Mouse (Mus musculus) forebrain, embryonic 12.5 days (tissue): ENCODE results near the gene Gm5868. TPM values are rescaled to one million over a fixed set of nuclear protein-coding genes. Genes with fewer than 3 reads are reported as not detected.
"Not testable (repeated sequence)": the region's sequence is repeated elsewhere in the genome, so short reads cannot be mapped to it uniquely, and the experiment has no call there.

ENCODE experiments used
- ATAC-seq: fragments of 200-750 bp; cut with Nextera tagmentation; 2 replicates; pipeline ENCODE4 v1.8.0; 2017; ENCODE audit warnings: moderate TSS enrichment; ENCODE audit not compliant: low FRiP score
- H3K27ac ChIP-seq: fragments of 300-500 bp; sonication (generic); 2 replicates; pipeline ENCODE4 v1.5.1; 2016; ENCODE audit warnings: mild to moderate bottlenecking
- H3K27me3 ChIP-seq: fragments of 300-500 bp; sonication (generic); 2 replicates; pipeline ENCODE4 v1.6.1; 2016; ENCODE audit warnings: mild to moderate bottlenecking
- H3K36me3 ChIP-seq: fragments of 300-500 bp; sonication (generic); replicated peaks from 2 replicates; pipeline ENCODE4 v1.6.1; 2016; ENCODE audit warnings: mild to moderate bottlenecking
- H3K4me1 ChIP-seq: fragments of 300-500 bp; sonication (generic); 2 replicates; pipeline ENCODE4 v1.6.1; 2016
- H3K4me2 ChIP-seq: fragments of 300-500 bp; sonication (generic); 2 replicates; pipeline ENCODE4 v1.6.1; 2016; ENCODE audit warnings: mild to moderate bottlenecking, moderate library complexity
- H3K4me3 ChIP-seq: fragments of 300-500 bp; sonication (generic); replicated peaks from 2 replicates; pipeline ENCODE4 v1.5.1; 2016; ENCODE audit warnings: mild to moderate bottlenecking
- H3K9ac ChIP-seq: fragments of 300-500 bp; sonication (generic); 2 replicates; pipeline ENCODE4 v1.6.1; 2016; ENCODE audit warnings: mild to moderate bottlenecking
- H3K9me3 ChIP-seq: fragments of 300-500 bp; sonication (generic); 2 replicates; pipeline ENCODE4 v1.6.1; 2016
- WGBS: fragments of 180-500 bp; shearing (Covaris S2); methylation state at CpG from one replicate; pipeline ENCODE4 v1.1.7; 2016; 5-methylcytosine and 5-hydroxymethylcytosine counted together
- polyA plus RNA-seq: library from polyadenylated mRNA; unstranded; fragments of >200 nt; fragmentation: Nextera tagmentation; extraction: Ambion mirVana; gene quantifications from 2 replicates; pipeline ENCODE4 v1.2.1, GENCODE M21; 2016

The Gm5868 gene
- polyA plus RNA-seq, 1 experiment from 2014 or later = 3.5 TPM

- peak; percentile 83 for ATAC-seq
- peaks cover 26% of the 10 kb centered on the region for H3K27me3 ChIP-seq
- peak overlapping the region; percentile 61 for H3K9ac ChIP-seq
- not testable (repeated sequence) for H3K36me3 ChIP-seq, H3K27ac ChIP-seq, H3K9me3 ChIP-seq, H3K4me1 ChIP-seq
- peak overlapping the region; percentile 73 for H3K4me2 ChIP-seq
- 6% methylated on average over 57 of the region's 73 CpGs for WGBS
- peak overlapping the region; percentile 45 for H3K4me3 ChIP-seq
Measured at GRCm38 (mm10) chr5:72580088-72580969, 7.0 kb downstream of the Gm5868 start.

- H3K27ac ChIP-seq, H3K4me2 ChIP-seq, H3K9ac ChIP-seq, H3K4me3 ChIP-seq, H3K9me3 ChIP-seq, H3K36me3 ChIP-seq, H3K4me1 ChIP-seq, ATAC-seq: not testable (repeated sequence)
- H3K27me3 ChIP-seq = peaks cover 26% of the 10 kb centered on the region
- 56% methylated on average over 10 of the region's 10 CpGs for WGBS
Measured at GRCm38 (mm10) chr5:72579599-72579998, 7.8 kb downstream of the Gm5868 start.

GRCm38 (mm10) chr5:72565621-72566020 lies 21.7 kb downstream of the Gm5868 start:
- H3K9me3 ChIP-seq = no peaks in the 10 kb centered on the region
- no peak overlapping the region for H3K4me2 ChIP-seq
- H3K27ac ChIP-seq = no peak overlapping the region
- H3K4me1 ChIP-seq = no peaks in the 10 kb centered on the region
- no peak overlapping the region for H3K9ac ChIP-seq
- H3K36me3 ChIP-seq = no peaks in the 10 kb centered on the region
- H3K4me3 ChIP-seq = no peak overlapping the region
- WGBS = 95% methylated on average over 5 of the region's 5 CpGs
- H3K27me3 ChIP-seq = no peaks in the 10 kb centered on the region
- no peak for ATAC-seq

GRCm38 (mm10) chr5:72563183-72563582 lies 24.2 kb downstream of the Gm5868 start:
- not testable (repeated sequence) for H3K27me3 ChIP-seq, H3K27ac ChIP-seq, H3K9me3 ChIP-seq, H3K36me3 ChIP-seq, H3K9ac ChIP-seq, H3K4me2 ChIP-seq, H3K4me1 ChIP-seq, H3K4me3 ChIP-seq, ATAC-seq
- WGBS = 92% methylated on average over 2 of the region's 2 CpGs

- Histone ChIP-seq H3K9me3 (no peaks in the 10 kb centered on the region), H3K4me2 (no peak overlapping the region), H3K27me3 (no peaks in the 10 kb centered on the region), H3K4me1 (peaks cover 7% of the 10 kb centered on the region; the same call in 1 of the 2 replicates), H3K4me3 (no peak overlapping the region), H3K9ac (no peak overlapping the region), H3K36me3 (no peaks in the 10 kb centered on the region), H3K27ac (no peak overlapping the region)
- WGBS = 82% methylated on average over 3 of the region's 3 CpGs
- no peak for ATAC-seq
Measured at GRCm38 (mm10) chr5:72560976-72561628, 26.2 kb downstream of the Gm5868 start.

- no peaks in the 10 kb centered on the region for H3K9me3 ChIP-seq
- ATAC-seq = peak; percentile 96
- H3K27ac ChIP-seq = peak within 1 kb of the TSS; percentile 51
- peak within 1 kb of the TSS; percentile 84 for H3K4me3 ChIP-seq
- H3K36me3 ChIP-seq = peaks cover 4% of the 10 kb centered on the region; the same call in 1 of the 2 replicates
- under 1% methylated on average over 42 of the region's 42 CpGs for WGBS
- H3K9ac ChIP-seq = peak within 1 kb of the TSS; percentile 92
- peaks cover 7% of the 10 kb centered on the region; the same call in 1 of the 2 replicates for H3K4me1 ChIP-seq
- H3K27me3 ChIP-seq = no peaks in the 10 kb centered on the region
- peak within 1 kb of the TSS; percentile 80 for H3K4me2 ChIP-seq
Measured at GRCm38 (mm10) chr5:72559544-72560049, 27.8 kb downstream of the Gm5868 start, which contains the start of gene Nfxl1. Nfxl1 (minus strand) TSS chr5:72559684.

GRCm38 (mm10) chr5:72558716-72559526 lies 28.4 kb downstream of the Gm5868 start:
- H3K9me3 ChIP-seq = no peaks in the 10 kb centered on the region
- peaks cover 7% of the 10 kb centered on the region; the same call in 1 of the 2 replicates for H3K4me1 ChIP-seq
- peak overlapping the region; percentile 92 for H3K9ac ChIP-seq
- H3K4me2 ChIP-seq = peak overlapping the region; percentile 80
- H3K27me3 ChIP-seq = no peaks in the 10 kb centered on the region
- ATAC-seq = peak; percentile 82
- under 1% methylated on average over 57 of the region's 57 CpGs for WGBS
- peaks cover 4% of the 10 kb centered on the region; the same call in 1 of the 2 replicates for H3K36me3 ChIP-seq
- H3K27ac ChIP-seq = peak overlapping the region; percentile 51
- peak overlapping the region; percentile 84 for H3K4me3 ChIP-seq

- H3K4me1 ChIP-seq = peaks cover 7% of the 10 kb centered on the region; the same call in 1 of the 2 replicates
- no peaks in the 10 kb centered on the region for H3K27me3 ChIP-seq
- H3K36me3 ChIP-seq = peaks cover 4% of the 10 kb centered on the region; the same call in 1 of the 2 replicates
- no peak overlapping the region for H3K27ac ChIP-seq
- no peaks in the 10 kb centered on the region for H3K9me3 ChIP-seq
- no peak overlapping the region for H3K4me3 ChIP-seq
- no peak overlapping the region for H3K9ac ChIP-seq
- ATAC-seq = no peak
- WGBS = 86% methylated on average over 3 of the region's 3 CpGs
- no peak overlapping the region for H3K4me2 ChIP-seq
Measured at GRCm38 (mm10) chr5:72556245-72556644, 31.1 kb downstream of the Gm5868 start.

- 97% methylated on average over 3 of the region's 3 CpGs for WGBS
- Histone ChIP-seq H3K9ac (no peak overlapping the region), H3K4me3 (no peak overlapping the region), H3K36me3 (peaks cover 12% of the 10 kb centered on the region), H3K27ac (no peak overlapping the region), H3K4me2 (no peak overlapping the region), H3K4me1 (no peaks in the 10 kb centered on the region), H3K9me3 (no peaks in the 10 kb centered on the region), H3K27me3 (no peaks in the 10 kb centered on the region)
- no peak for ATAC-seq
Measured at GRCm38 (mm10) chr5:72551209-72551608, 36.1 kb downstream of the Gm5868 start.
